Mouse (Mus musculus): Measurements from ENCODE around the gene Fam71d. TPM values are rescaled to one million over a fixed set of nuclear protein-coding genes. Genes with fewer than 3 reads are reported as not detected.

Gene Fam71d
- polyA plus RNA-seq, 1 experiment from 2014 or later = not detected

GRCm38 (mm10) chr12:78739633-78740032 lies 48.3 kb downstream of the Fam71d start:
- no peaks in the 10 kb centered on the region for H3K36me3 ChIP-seq (replicated peaks; ENCODE audit: insufficient read depth, low read length)
- 53% methylated on average over 2 of the region's 2 CpGs for WGBS (ENCODE audit: insufficient replicate concordance)
- H3K27me3 ChIP-seq (ENCODE audit: insufficient read depth, low read length) = no peaks in the 10 kb centered on the region
- DNase-seq = no peak
- no peak overlapping the region for H3K9ac ChIP-seq (replicated peaks)
- H3K4me2 ChIP-seq (ENCODE audit: low read depth, low read length) = no peak overlapping the region
- no peaks in the 10 kb centered on the region for H3K4me1 ChIP-seq (ENCODE audit: insufficient read depth)
- no peaks in the 10 kb centered on the region for H3K9me3 ChIP-seq (ENCODE audit: low read length)
- no peak for ATAC-seq
- TF ChIP-seq EP300 (IDR thresholded peaks at IDR 0.05; ENCODE audit: low read depth) = no peak
- no peak for TF ChIP-seq CTCF (IDR thresholded peaks at IDR 0.05; ENCODE audit: low read depth)
- H3K27ac ChIP-seq (ENCODE audit: low read depth) = no peak overlapping the region
- H3K4me3 ChIP-seq (ENCODE audit: low read depth, low read length) = no peak overlapping the region

DNA sequence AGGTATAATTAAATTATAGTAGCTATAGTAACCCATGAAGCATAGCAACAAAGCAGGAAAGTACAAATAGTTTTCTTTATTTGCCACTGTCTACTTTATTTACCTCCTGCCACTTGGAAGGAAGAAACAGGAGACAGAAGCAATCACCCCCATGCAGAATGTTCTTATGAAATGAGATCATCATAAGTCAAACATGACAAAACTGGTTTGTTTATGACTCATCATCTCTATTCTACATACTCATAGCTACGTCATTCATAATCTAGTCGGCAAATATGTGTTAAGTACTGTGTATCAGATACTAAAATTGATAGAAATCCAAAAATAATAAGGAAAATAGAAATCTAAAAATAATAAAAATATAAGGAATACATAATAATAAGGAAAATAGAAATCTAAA lies 49.0 kb downstream of the Fam71d start:
- no peak for ATAC-seq
- Histone ChIP-seq H3K27ac (ENCODE audit: low read depth) (no peak overlapping the region), H3K9ac (replicated peaks) (no peak overlapping the region), H3K4me3 (ENCODE audit: low read depth, low read length) (no peak overlapping the region), H3K4me1 (ENCODE audit: insufficient read depth) (no peaks in the 10 kb centered on the region), H3K36me3 (replicated peaks; ENCODE audit: insufficient read depth, low read length) (no peaks in the 10 kb centered on the region), H3K9me3 (ENCODE audit: low read length) (no peaks in the 10 kb centered on the region), H3K27me3 (ENCODE audit: insufficient read depth, low read length) (no peaks in the 10 kb centered on the region), H3K4me2 (ENCODE audit: low read depth, low read length) (no peak overlapping the region)
- 80% methylated on average over 2 of the region's 2 CpGs for WGBS (ENCODE audit: insufficient replicate concordance)
- no peak for DNase-seq
- TF ChIP-seq CTCF (IDR thresholded peaks at IDR 0.05; ENCODE audit: low read depth) = no peak
- TF ChIP-seq EP300 (IDR thresholded peaks at IDR 0.05; ENCODE audit: low read depth) = no peak

GRCm38 (mm10) chr12:78746226-78746625 lies 54.9 kb downstream of the Fam71d start:
- Histone ChIP-seq H3K27ac (ENCODE audit: low read depth) (no peak overlapping the region), H3K36me3 (replicated peaks; ENCODE audit: insufficient read depth, low read length) (no peaks in the 10 kb centered on the region), H3K4me1 (ENCODE audit: insufficient read depth) (peaks cover 7% of the 10 kb centered on the region; the same call in 1 of the 2 replicates), H3K9ac (replicated peaks) (no peak overlapping the region), H3K4me3 (ENCODE audit: low read depth, low read length) (no peak overlapping the region), H3K27me3 (ENCODE audit: insufficient read depth, low read length) (no peaks in the 10 kb centered on the region), H3K4me2 (ENCODE audit: low read depth, low read length) (no peak overlapping the region), H3K9me3 (ENCODE audit: low read length) (no peaks in the 10 kb centered on the region)
- no peak for DNase-seq
- WGBS (ENCODE audit: insufficient replicate concordance) = 63% methylated on average over 6 of the region's 6 CpGs
- TF ChIP-seq EP300 (IDR thresholded peaks at IDR 0.05; ENCODE audit: low read depth) (no peak), CTCF (IDR thresholded peaks at IDR 0.05; ENCODE audit: low read depth) (no peak)
- ATAC-seq = no peak

DNA sequence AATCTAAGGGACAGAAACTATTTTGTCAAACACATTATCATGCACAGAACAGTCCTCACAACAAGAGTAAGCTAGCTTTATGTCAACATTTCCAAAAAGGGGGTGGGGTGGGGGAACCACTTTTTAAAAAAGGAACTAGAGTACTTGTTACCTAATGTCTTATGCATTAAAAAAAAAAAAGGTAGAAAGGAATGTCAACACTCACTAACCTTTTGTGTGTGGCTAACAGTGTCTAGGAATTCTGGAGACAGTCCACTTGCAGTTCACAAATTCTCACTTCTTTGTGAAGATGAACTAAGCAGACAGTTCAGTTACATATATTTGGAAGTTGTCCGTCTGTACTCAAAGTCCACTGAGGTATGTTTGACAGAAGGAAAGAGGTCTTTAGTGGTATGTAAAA lies 56.1 kb downstream of the Fam71d start:
- Histone ChIP-seq H3K27me3 (ENCODE audit: insufficient read depth, low read length) (no peaks in the 10 kb centered on the region), H3K27ac (ENCODE audit: low read depth) (no peak overlapping the region), H3K4me1 (ENCODE audit: insufficient read depth) (peaks cover 7% of the 10 kb centered on the region; the same call in 1 of the 2 replicates), H3K4me2 (ENCODE audit: low read depth, low read length) (peak overlapping the region; percentile 96), H3K9ac (replicated peaks) (no peak overlapping the region), H3K9me3 (ENCODE audit: low read length) (no peaks in the 10 kb centered on the region), H3K4me3 (ENCODE audit: low read depth, low read length) (no peak overlapping the region), H3K36me3 (replicated peaks; ENCODE audit: insufficient read depth, low read length) (no peaks in the 10 kb centered on the region)
- DNase-seq (no peak), ATAC-seq (no peak)
- 24% methylated on average over 1 of the region's 1 CpGs for WGBS (ENCODE audit: insufficient replicate concordance)
- TF ChIP-seq CTCF (IDR thresholded peaks at IDR 0.05; ENCODE audit: low read depth) (no peak), EP300 (IDR thresholded peaks at IDR 0.05; ENCODE audit: low read depth) (no peak)

- H3K27ac ChIP-seq (ENCODE audit: low read depth) = peak overlapping the region; percentile 76
- no peaks in the 10 kb centered on the region for H3K27me3 ChIP-seq (ENCODE audit: insufficient read depth, low read length)
- DNase-seq (peak; percentile 35), ATAC-seq (peak; percentile 15; the same call in 1 of the 2 replicates)
- H3K4me2 ChIP-seq (ENCODE audit: low read depth, low read length) = peak overlapping the region; percentile 96
- H3K9ac ChIP-seq (replicated peaks) = peak overlapping the region; percentile 75
- no peaks in the 10 kb centered on the region for H3K36me3 ChIP-seq (replicated peaks; ENCODE audit: insufficient read depth, low read length)
- no peaks in the 10 kb centered on the region for H3K9me3 ChIP-seq (ENCODE audit: low read length)
- no peak for TF ChIP-seq EP300 (IDR thresholded peaks at IDR 0.05; ENCODE audit: low read depth)
- no peak for TF ChIP-seq CTCF (IDR thresholded peaks at IDR 0.05; ENCODE audit: low read depth)
- peak overlapping the region; percentile 92 for H3K4me3 ChIP-seq (ENCODE audit: low read depth, low read length)
- H3K4me1 ChIP-seq (ENCODE audit: insufficient read depth) = peaks cover 7% of the 10 kb centered on the region; the same call in 1 of the 2 replicates
- 1% methylated on average over 10 of the region's 10 CpGs for WGBS (ENCODE audit: insufficient replicate concordance)
Observed at GRCm38 (mm10) chr12:78748113-78748512, 56.8 kb downstream of the Fam71d start.

DNA sequence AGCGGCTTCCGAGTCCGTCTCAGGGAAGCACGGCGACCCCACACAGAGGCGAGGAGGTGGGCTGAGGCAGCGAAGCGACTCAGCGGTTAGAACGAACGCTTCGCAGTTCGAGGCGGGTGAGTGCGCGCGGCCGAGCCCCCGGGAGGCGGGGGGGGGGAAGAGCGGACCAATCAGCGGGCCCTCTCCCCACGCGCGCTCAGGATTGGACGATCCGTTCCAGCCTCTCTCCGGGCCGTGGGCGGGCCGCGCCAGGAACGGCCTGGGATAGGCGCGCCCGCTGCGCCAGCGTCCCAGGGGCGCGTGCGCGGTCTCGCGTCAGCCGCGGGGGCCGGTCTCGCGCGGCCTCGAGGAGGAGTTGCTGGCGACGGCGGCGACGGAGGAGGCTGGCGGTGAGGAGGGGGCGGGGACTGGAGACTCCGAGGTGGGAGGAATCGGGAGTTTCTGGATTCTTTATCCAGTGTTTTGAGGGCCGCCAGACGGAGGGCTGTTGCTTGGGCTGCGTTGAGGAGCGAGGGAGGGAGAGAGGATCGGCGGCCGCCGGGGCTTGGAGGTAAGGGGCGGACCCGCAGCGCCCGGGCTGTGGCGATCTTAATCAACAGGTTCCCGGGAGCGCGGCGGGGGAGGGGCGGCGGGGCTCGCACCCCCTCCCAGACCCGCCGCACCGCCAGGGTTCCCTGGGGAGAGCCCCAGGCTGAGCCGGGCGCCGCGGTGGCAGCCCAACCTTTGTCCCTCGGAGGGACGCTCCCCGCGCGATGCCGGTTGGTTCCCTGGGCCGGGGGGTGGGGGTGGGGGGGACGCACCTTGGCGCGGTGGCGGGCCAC lies 57.4 kb downstream of the Fam71d start, which contains the start of gene Mpp5:
Gene Mpp5, plus strand, starts transcription at position 351 of the 821 bp plus-strand sequence.
- Histone ChIP-seq H3K4me3 (ENCODE audit: low read depth, low read length) (peak within 1 kb of the TSS; percentile 92), H3K27ac (ENCODE audit: low read depth) (peak within 1 kb of the TSS; percentile 87), H3K27me3 (ENCODE audit: insufficient read depth, low read length) (no peaks in the 10 kb centered on the region), H3K36me3 (replicated peaks; ENCODE audit: insufficient read depth, low read length) (no peaks in the 10 kb centered on the region), H3K9me3 (ENCODE audit: low read length) (no peaks in the 10 kb centered on the region), H3K9ac (replicated peaks) (peak within 1 kb of the TSS; percentile 92), H3K4me1 (ENCODE audit: insufficient read depth) (peaks cover 7% of the 10 kb centered on the region; the same call in 1 of the 2 replicates), H3K4me2 (ENCODE audit: low read depth, low read length) (peak within 1 kb of the TSS; percentile 96)
- TF ChIP-seq CTCF (IDR thresholded peaks at IDR 0.05; ENCODE audit: low read depth) = no peak
- TF ChIP-seq EP300 (IDR thresholded peaks at IDR 0.05; ENCODE audit: low read depth) = no peak
- WGBS (ENCODE audit: insufficient replicate concordance) = under 1% methylated on average over 72 of the region's 98 CpGs
- ATAC-seq (peak; percentile 99), DNase-seq (peak; percentile 97)
